Mouse (Mus musculus): ENCODE results near the gene 1110008P14Rik. TPM values are rescaled to one million over a fixed set of nuclear protein-coding genes. Genes with fewer than 3 reads are reported as not detected.

1110008P14Rik gene
- 100 to 1,000 TPM; 312 to 437 TPM for total RNA-seq (2021)

DNA sequence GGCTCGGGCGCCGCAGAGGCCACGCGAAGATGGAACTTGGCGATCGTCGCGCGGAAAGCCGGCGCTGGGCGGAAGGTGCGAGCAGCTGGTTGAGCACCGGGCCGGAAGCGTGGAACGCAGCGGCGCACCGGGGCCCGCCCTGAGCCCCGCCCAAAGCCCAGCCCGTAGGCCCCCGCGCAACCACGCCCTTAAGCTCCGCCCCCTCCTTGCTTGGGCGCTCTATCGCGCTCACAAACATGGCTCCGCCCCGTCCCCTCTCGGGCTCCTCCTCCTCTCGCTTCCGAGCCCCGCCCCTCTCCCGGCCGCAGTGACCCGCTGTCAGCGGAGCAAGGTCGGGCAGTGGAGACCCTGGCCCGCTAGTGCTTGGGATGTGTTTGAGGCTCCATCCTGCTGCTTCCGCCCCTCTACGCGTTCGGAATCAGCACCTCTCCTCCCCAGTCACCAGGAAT, at the start of gene 1110008P14Rik:
Gene 1110008P14Rik, minus strand, starts transcription at position 164 of the 449 bp plus-strand sequence.
- peak; percentile 90 to 94 for DNase-seq (ENCODE audit: low spot score in 2 of 2)
- intact Hi-C loops (cut with DNase I) = no loop called here

- intact Hi-C loops (cut with DNase I) = no loop called here
- DNase-seq (ENCODE audit: low spot score in 2 of 2) = peak; percentile 87
These were observed 49.3 kb upstream of the 1110008P14Rik start for GRCm38 (mm10) chr2:32430701-32431676.

GRCm38 (mm10) chr2:32429215-32429891, 47.6 kb upstream of the 1110008P14Rik start:
- intact Hi-C loops (cut with DNase I) = loop anchor here (2.0 kb wide), 1 partner anchor 21 kb away; the partner anchor contains the start of genes Naif1 and Slc25a25
- no peak for DNase-seq (ENCODE audit: low spot score in 2 of 2)

DNA sequence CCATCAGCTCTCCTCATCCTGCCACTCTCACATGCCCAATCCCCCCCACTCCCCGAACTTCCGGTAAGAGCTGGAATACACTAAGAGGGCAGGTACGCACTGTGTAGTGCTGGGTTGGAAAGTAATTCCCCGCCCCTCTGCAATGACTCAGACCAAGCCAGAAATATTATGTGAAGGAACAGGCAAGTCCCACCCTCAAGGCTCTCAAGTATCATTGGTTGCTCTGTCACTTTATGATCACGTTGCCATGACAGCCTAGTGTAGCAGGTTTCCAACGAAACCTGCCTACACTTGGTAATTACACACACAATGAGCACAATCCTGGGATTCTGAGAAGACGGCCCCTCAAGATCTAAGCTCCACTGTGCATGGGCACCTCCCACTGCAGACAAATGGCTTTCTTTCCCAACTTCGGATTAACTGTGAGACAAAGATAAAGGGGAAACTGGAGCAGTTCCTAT, 46.6 kb upstream of the 1110008P14Rik start:
- intact Hi-C loops (cut with DNase I) = loop anchor here (2.0 kb wide), 1 partner anchor 23 kb away; the partner anchor contains the start of genes Naif1 and Slc25a25
- DNase-seq (ENCODE audit: low spot score in 2 of 2) = peak; percentile 54 to 69

DNA sequence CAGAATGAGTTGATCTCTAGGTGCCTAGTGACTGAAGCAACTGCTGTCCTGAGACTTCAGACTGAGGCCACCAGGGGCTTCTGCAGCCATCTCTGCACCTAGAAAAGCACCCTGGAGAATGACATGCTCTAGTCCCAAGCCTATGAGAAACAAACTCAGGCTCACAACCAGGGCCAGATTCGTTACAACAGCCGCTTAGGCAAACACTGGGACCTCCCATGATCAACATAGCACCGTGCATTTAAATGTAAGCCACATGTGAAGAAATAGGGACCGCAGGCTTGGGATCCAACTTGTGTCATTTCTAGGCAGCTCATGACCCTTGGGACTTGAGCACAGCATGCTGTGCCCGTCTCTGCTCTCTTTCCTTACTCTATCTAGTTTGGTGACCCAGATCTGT, 46.0 kb upstream of the 1110008P14Rik start:
- intact Hi-C loops (cut with DNase I) = loop anchor here (2.0 kb wide), 1 partner anchor 23 kb away; the partner anchor contains the start of genes Naif1 and Slc25a25

GRCm38 (mm10) chr2:32426141-32426540, 44.4 kb upstream of the 1110008P14Rik start:
- no peak for DNase-seq (ENCODE audit: low spot score in 2 of 2)
- intact Hi-C loops (cut with DNase I) = no loop called here

More for the DNA sequence above, 46.0 kb upstream of the 1110008P14Rik start:
- DNase-seq (ENCODE audit: low spot score in 2 of 2) = no peak

- intact Hi-C loops (cut with DNase I) = no loop called here
- no peak for DNase-seq (ENCODE audit: low spot score in 2 of 2)
These were observed 43.8 kb upstream of the 1110008P14Rik start for GRCm38 (mm10) chr2:32425568-32425967.

- DNase-seq (ENCODE audit: low spot score in 2 of 2) = no peak
- intact Hi-C loops (cut with DNase I) = no loop called here
These were observed 43.1 kb upstream of the 1110008P14Rik start for GRCm38 (mm10) chr2:32424796-32425195.

- intact Hi-C loops (cut with DNase I) = no loop called here
- no peak for DNase-seq (ENCODE audit: low spot score in 2 of 2)
These were observed 42.0 kb upstream of the 1110008P14Rik start for GRCm38 (mm10) chr2:32423481-32424331.

- intact Hi-C loops (cut with DNase I) = no loop called here
- DNase-seq (ENCODE audit: low spot score in 2 of 2) = no peak
These were observed 40.1 kb upstream of the 1110008P14Rik start for GRCm38 (mm10) chr2:32421851-32422251.

GRCm38 (mm10) chr2:32420647-32421046, 38.9 kb upstream of the 1110008P14Rik start:
- no peak for DNase-seq (ENCODE audit: low spot score in 2 of 2)
- intact Hi-C loops (cut with DNase I) = no loop called here

DNA sequence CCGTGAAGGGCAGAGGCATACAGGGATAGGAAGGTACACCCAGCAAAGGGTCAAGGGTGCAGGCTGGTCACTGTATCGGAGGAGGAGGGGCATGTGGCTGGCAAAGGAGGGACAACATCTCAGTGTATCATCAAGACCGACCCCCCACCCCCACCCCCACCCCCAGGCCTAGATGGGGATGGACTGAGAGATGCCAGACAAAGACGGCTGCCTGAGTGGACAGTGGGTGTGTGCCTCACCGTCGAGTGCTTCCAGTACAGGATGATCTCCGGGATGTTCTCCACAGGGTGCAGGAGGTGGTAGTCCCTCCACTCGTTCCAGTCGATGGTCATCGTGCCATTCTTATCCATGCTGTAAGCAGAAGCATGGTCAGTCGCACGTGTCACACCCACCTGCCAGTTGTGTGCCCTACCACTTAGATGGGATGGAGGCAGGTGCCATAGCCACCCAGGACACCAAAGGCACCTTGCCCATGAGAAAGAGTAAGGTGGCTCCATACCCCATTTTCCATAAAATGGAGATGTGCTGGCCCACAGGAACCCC, 38.4 kb upstream of the 1110008P14Rik start:
- intact Hi-C loops (cut with DNase I) = no loop called here
- DNase-seq (ENCODE audit: low spot score in 2 of 2) = no peak

GRCm38 (mm10) chr2:32419359-32419758, 37.6 kb upstream of the 1110008P14Rik start:
- DNase-seq (ENCODE audit: low spot score in 2 of 2) = no peak
- intact Hi-C loops (cut with DNase I) = no loop called here

- no peak for DNase-seq (ENCODE audit: low spot score in 2 of 2)
- intact Hi-C loops (cut with DNase I) = no loop called here
These were observed 36.9 kb upstream of the 1110008P14Rik start for GRCm38 (mm10) chr2:32418430-32419151.

- intact Hi-C loops (cut with DNase I) = no loop called here
- DNase-seq (ENCODE audit: low spot score in 2 of 2) = no peak
These were observed 35.7 kb upstream of the 1110008P14Rik start for GRCm38 (mm10) chr2:32417486-32417885.

DNA sequence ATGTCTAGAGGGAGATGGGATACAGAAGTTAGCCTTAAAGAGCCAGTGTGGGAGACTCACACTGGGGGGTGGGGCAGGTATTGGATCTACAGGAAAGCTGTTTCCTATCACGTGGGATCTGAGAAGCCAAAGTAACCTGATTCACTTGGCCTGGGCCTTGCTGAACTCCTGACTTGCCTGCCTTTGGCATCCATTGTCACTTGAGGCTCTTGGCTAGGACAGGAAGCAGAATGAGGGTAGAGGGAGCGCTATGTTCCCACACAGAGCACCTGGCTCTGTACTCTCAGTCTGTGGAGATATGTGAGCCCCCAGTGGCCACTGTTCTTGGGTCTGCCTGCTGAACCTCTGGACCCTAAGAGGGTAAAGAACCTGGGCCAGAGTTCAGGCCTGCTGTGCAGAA, 34.8 kb upstream of the 1110008P14Rik start:
- intact Hi-C loops (cut with DNase I) = no loop called here
- DNase-seq (ENCODE audit: low spot score in 2 of 2) = no peak

DNA sequence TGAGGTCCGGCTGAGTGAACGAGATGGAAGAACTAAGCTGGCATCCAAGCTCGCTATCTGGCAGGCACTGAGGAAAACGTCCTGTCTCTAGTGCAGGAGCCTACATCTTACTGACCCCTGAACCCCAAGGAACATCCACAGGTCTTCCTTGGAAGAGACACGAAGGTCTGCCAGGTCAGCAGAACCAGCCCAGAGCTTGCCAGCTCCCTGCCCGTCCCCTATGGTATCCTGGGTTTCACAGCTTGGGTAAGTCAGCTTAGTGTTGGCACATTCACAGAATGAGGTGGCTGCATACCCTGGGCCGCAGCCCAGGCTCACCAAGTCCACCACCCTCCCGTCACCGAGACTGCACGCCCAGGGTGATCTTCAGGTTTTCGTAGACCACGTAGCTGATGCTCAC, 34.1 kb upstream of the 1110008P14Rik start:
- DNase-seq (ENCODE audit: low spot score in 2 of 2) = no peak
- intact Hi-C loops (cut with DNase I) = no loop called here

DNA sequence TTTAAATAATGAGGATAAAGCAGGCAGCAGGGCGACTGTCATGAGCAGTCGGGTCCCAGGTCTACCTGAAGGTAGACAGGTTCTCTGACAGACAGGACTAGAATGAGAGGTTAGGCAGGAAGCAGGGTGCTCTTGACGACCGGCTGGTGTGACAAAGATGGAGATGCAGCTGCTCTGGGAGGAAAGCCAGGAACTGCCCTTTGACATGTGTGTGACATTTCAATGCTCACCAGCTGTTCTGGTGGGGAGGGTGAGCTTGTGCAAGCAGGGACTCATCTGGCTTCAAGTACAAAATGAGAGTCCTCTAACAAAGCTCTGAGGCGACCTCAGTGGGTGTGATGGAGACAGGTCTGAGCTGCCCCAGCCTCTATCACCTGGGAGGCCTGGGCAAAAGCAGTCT, 32.2 kb upstream of the 1110008P14Rik start:
- no peak for DNase-seq (ENCODE audit: low spot score in 2 of 2)
- intact Hi-C loops (cut with DNase I) = no loop called here

Measured in left cerebral cortex, postnatal 36 days (tissue).